Mouse (Mus musculus) CD8-positive naive resting alpha-beta T cell, adult 2 months (primary cell): ENCODE data around the gene Tril.

Source experiments
- DNase-seq, 2 experiments: peaks; one replicate each; pipeline ENCODE4 v3.0.0; 2022; ENCODE audit warnings: low read depth in 2 of 2, low spot score in 2 of 2

Tril gene

DNA sequence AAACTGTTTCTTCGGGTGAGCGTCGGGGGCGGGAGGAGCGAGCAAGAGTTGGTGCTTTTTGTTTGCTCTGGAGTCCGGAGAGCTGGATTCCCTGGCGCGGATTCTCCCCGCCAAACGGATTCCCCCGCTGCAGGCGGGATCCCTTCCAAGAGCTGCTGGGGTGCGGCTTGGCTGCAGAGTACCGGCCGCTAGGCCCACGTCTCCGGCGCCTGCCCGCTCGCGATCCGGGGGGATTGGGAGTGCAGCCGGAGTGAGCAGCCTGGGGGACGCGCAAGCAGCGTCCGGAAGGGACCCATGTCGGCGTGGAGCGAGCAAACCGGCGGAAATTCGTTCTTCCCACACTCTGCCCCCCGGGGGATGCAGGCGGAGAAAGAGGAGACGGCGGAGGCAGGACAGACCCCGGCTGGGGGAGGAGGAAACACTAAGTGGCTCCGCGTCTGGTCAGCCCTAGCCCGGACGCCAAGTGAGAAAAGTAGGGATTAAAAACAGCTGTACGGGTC, at the start of gene Tril:
Gene Tril, minus strand, starts transcription at position 345 of the 500 bp plus-strand sequence.
- DNase-seq, result no peak

DNA sequence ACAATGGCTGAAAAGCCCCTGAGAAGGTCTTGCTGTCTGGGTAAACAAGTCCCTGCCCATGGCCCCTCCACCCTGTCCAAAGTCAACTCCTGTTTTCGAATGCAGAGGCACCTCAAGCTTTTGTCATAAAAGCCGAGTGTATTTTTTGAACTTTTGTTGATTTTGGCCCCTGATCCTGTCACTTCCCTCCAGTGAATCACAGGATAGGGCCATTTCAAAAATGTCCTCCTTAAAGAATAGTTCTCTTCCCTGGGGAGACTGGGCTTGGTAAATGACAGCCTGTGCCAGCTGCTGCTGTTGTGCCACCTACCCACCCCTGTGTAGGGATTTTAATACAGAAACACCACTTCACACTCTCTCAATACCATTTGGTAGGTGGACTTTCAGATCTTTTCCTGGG, 42.4 kb upstream of the Tril start:
- DNase-seq, result no peak

DNA sequence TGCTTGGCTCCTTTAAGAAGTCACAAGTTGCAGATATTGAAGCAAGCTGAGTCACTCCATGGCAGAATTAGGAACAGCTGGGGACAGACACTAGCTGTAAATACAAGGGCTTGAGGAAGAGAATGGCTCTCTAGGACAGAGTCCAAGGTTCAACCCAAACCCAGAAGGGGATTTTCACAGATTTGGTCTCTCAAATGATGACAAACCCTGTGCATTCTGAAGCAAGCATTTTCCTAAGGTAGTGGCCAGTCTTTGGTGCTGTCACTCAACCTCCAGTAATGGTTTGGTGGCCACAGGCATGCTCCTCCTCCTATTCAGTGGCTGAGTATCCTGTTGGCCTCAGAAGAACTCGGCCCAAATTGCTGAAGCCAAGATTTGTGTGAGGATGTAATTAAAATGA, 38.5 kb upstream of the Tril start:
- DNase-seq, result no peak

DNA sequence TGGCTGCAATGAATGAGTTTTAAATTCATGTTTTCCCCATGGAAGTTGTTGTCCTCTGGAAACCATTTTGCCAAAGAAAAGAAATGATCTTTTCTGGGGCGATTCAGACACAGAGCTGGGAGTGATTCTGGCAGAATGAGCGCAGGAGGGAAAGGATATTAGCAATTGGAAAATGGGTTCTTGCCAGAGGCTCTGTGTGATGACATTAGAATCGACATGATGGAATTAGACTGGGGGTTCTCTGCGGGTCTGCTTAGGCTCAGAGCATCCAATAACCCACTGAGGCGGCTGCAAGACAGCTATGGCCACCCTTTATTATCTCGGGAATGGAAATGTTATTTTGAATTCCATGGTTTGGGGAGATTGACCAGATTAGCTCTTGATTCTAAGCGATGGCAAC, 37.2 kb upstream of the Tril start:
- DNase-seq, result no peak

DNA sequence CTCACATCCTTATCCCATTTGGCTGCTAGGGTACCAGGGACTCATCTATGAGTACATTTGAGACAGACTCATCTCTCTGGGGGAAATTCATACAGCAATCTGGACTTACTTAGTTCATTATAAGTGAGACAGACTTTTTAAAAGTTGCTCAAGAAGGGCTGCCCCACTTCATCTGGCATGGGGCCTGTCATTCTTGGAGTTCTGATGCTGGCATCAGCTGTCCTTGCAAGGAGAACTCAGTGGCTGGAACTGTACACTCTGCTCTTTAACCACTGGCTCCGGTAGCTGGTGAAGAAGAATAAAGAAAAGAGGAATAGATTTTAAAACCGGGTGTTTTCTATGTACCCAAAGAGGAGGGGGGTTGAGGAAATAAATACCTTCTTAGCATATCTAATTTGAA, 36.1 kb upstream of the Tril start:
- DNase-seq, result no peak

DNA sequence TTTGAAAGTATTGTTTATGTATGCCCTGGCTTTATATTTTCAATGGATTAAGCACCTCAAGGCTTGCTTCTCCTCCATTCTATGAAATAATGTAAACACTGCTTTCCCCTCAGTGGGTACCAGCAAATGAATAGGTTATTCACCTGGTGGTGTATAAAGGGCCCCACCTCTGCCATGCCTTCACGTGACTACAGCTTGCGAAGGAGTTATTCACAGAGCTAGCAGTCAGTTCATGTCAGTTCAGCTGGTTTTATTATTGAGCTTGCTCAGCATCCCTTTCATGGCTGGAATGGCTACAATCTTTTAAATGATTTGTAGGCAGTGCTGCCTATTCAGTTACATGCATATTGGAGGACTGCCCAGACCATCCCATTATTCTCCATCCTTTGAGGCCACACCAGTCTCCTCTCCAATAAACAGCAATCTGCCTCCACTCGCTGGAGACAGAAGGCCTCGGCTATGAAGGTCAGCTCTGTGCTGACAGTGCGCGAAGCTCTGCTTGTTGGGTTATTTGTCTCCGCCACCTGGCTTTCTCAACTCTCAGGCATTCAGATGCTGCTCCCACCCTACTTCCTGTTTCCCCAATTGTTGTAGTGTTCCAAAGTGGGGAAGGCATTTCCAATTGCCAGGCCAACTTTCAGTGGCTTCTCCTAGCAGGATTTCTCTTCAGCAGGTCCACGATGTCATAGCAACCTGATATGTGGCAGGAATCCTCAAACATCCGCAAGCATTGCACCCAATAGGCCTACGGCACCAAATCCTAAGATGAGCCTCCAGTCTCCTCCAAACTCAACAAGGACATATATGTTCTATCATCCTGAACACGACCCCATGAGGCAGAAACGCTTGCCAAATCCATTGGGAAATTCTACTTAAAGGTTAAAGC, 34.6 kb upstream of the Tril start:
- DNase-seq, result no peak

DNA sequence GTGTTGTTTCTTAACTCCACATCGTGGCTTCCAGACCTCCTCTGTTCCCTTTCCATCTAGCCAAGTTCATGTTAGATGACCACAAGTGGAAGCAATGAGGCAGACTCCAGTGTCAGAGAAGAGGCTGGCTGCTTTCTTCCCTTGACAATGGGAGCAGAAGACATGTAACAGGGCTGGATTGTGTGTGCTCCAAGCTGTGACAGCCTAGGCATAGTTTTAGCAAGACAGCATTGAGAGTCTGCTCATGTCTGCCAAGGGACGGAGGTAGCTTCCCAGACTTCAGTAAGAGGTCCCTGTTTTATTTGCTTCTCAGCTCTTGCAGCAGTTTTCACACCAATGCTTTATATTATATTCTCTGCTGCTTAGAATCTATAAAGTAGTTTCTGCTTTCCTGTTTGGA, 33.6 kb upstream of the Tril start:
- DNase-seq, result no peak

DNA sequence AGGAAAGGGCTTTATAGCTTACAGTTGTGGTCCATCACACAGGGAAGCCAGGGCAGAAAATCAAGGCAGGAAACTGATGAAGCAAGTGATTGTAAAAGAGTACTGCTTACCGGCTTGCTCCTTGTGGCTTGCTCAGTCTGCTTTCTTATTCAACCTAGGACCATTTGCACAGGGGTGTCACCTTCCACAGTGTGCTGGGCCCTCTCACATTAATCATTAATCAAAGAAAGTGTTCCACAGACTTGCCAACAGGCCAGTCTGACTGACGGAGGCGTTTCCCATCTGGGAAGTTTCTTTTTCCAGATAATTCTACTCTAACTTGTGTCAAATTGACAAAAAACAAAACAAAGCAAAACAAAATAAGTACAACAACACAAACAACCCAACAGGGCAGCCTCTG, 32.9 kb upstream of the Tril start:
- no peak for DNase-seq

DNA sequence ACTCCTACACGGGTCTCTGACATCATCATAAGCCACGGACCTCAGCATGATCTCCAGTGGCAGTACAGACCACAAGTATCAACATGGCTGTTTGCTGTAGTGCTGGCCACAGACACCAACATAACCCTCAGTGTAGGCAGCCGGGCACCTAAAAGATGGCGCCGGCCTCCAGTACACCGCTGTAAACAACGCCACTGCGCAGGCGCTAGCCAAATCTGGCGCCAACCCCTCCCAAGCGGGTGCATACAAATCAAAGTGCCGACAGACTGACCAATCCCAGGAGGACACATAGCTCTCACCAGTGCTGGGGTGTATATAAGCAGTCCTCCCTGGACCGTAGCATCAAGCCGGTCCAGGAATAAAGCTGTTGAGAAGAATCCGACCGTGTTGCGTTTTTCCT, 24.0 kb upstream of the Tril start:
- DNase-seq, result no peak

DNA sequence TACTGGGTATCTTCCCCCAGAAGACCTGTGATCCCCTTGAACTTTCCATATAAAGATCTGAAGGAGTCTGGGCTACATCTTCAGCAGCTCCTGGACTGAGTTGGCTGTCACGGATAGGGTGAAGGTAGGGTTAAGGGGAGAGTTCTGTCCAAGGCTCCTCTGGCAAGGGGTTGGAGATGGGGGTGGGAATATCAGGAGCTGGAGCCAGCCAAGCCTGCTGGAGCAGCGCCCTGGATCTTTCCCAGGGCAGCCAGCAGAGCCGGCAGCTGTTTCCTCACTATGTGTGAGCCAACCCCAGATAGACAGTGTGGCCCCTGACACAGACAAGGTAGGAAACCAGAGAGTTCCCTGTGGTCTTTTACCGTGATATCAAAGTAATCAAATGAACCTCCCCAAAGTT, 4.6 kb upstream of the Tril start:
- DNase-seq, result no peak

DNA sequence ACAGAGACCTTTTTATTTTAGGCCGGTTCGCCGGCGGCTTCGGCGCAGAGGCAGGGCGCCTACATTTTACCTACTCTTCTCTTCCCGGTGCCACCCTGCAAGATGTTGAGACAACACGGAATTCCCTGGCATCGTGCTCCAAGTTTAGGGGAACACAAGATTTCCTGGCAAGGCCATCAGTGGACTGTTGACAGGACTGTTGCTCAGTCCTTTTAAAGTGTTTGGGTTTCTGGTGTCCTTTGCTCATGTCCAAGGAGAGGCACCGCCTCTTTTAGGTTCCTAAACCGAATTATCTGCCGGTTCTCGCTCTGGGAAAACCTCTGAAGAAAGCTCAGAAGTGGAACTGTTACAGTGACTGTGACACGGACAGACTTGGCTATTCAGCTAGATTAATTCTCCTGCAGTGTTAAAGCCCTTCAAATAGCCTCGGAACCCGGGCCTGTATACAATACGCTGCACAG, 441 bp upstream of the Tril start:
- no peak for DNase-seq

DNA sequence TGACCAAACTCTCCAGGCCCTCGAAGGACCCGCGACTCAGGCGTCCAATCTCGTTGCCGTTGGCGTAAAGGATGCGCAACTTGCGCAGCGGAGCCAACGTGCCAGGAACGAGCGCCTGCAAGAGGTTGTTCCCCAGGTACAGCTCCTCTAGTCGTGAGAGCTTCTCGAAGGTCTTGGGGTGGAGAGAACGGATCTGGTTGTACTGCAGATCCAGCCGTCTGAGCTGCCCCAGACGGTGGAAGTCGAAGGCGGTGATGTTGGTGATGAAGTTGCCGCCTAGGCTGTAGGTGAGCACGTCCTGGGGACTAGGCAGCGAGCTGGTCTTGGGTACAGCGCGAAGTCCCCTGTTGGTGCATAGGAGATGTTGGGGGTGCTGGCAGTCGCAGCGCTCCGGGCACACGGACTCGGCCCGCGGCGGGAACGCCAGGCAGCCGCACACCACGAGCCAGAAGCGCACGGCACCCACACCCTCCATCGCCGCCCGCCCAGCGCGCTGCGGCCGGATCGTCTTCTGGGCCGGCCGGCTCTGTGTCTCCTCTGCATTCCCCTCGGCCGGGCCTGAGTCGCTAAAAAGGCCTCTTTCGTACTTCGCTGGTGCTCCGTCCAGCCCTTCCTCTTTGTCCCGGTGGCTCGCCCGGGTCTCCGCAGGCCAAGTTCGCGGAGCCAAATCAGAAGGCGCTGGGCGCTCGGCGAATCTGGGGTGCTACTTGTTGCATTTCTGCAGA, 707 bp downstream of the Tril start:
- DNase-seq, result no peak

DNA sequence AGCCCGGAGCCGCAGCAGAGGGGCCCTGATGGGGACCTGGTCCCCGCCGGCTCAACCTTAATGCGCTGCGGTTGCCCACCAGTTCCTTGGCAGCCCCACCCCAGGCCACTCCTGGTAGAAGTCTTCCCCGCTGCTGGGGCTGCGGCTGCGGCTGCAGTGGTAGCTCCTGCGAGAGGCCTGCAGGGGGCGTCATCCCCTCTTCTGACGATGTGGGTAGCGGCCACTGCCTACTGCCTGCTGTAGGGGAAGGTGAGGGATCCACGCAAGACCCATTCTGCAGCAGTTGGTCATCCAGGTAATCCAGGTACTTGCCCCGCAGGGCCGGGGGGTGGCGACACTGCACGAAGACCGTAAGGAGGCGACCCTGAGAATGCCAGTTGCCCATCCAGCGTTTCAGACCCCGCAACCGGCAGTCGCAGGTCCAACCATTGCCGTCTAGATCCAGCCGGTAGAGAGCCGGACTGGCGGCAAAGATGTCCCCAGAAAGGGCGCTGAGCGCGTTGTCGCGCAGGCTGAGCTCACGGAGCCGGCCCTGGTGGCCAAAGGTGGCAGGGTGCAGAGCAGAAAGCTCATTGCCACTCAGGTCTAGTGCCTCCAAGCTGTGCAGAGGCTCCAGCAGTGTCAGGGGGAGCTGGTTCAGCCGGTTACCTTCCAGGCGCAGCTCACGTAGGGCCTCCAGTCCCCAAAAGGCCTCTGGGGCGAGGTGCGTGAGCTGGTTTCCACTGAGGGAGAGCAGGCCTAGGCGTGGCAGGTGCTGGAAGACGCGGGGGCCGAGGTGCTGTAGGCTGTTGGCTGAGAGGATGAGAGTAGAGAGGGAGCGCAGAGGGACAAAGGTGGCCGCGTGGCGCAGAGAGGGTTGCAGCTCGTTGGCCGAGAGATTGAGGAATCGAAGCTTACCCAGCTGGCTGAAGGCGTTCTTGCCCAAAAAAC, 1.6 kb downstream of the Tril start:
- DNase-seq, result no peak

DNA sequence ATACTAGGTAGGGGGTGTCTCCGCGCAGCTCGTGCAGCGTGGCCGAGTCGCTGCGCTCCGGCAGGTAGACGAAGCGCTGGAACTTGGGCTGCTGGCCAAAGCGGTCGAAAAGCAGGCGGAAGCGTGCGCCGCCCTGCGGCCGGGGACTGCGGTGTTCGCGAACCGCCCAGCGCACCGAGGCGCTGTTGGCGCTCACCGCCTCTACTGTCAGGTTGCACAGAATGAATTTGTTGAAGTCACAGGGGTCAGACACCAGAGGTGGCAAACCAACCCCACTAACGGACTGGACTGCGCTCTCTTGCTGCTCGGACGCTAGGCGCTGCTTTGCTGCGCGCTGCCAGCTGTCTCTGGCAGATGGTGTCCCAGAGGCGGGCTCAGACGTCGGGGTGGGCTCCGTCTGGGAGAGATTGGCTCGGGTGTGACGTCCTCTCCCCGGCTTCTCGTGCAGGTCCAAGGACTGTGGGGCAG, 2.3 kb downstream of the Tril start:
- no peak for DNase-seq

DNA sequence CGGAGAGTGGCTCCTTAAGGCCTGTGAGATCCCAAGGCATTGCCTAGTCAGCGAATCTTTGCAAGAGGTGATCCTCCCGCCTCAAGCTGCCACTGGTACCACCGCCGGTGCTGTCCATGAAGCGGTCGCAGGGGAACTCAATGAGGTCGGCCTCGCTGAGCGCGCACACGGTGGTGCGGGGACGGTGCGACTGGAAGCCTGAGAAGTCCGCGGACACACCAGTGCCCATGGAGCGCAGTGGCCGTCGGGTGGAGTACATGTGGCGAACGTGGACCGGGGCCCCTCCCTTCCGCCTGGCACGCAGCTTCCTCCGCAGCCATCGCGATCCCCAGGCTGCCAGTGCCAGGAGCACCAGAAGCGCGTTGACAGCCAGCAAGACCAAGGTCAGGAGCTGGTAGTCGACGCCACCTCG, 2.9 kb downstream of the Tril start:
- no peak for DNase-seq

DNA sequence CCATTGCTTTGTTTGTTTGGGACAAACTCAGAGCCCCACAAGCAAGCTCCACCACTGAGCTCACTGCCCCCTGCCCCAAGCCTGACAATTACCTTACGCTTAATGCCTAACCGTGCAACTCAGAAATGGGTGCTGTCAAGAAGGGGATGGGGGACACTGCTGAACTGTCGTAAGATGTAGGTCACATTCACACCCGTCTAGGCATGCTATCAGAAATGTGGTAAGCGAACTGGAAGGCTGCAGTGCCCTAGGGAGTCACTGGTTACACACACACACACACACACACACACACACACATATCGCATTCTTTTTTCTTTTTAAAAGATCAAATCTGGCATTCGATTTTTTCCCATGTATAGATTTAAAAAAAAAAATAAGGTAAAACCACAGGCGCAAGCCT, 4.0 kb downstream of the Tril start:
- DNase-seq, result no peak

DNA sequence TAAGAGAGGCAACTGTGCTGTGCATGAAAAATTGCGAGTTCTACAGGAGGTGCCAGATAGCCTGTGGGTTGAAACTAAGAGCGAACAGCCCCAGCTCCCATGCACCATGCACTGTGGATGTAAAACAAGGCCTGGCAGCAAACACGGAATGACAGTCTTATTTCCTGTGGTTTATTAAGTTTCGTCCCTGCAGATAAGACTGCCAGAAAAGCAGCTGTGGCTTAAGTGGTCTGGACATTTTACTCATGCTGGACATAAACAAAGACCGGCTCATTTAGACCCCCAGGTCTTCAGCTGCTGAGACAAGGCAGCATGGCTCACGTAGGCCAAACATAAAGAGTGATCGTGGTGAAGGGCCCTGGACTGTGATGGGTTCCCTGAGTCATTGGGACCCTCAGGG, 4.9 kb downstream of the Tril start:
- no peak for DNase-seq

DNA sequence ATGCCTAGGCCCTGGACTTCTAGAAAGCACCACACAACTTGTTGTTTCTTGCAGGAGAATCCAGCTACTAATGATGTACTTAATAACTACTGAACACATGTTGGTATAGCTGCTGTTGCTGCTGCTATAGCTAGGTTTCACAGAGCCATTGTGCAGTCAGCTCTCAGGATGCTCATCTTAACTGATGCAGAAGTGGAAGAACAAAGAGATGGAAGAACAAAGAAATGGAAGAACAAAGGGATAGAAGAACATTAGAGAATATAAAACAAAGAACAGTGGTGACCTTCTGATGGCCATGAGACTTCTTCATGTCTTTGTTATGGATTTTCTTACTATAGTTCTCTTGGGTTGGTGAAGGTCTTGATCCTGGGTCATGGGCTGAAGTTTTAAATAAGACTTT, 6.4 kb downstream of the Tril start:
- no peak for DNase-seq

DNA sequence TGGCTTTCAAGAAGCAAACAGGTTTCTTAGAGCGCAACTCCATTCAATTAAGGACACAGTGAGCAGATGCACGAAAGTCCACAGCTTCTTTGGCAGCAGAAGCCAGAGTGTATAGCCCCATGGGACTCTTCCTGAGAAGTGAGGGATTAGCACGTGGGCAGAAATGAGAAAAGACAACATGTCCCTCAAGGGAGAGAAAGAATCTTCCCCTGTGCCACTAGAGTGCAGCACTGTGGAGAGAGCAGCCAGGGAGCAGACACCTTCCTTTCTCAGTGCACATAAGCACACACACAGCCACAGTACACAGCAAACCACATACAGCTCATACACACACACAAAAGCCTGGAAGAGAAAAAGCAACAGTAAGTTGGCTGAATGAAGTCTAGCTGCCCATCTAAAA, 8.4 kb downstream of the Tril start:
- DNase-seq, result no peak

DNA sequence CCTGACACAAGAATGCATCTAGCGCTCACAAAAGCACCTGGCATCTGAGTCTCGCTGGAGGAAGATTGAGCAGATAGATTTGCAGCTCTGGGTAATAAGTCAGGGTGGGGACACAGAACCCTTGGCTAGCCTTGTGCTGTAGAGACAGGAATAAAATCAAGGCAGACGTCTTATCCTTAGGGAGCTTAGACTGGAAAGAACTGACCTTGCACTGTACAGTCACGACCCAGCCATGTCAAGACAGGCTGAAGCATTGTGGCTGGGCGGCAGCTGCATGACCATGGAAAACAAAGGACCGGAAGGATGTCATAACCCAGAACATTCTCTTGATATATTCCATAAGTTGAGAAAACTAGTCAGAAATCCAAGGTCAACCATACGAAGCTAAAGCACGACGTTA, 11.8 kb downstream of the Tril start:
- no peak for DNase-seq

DNA sequence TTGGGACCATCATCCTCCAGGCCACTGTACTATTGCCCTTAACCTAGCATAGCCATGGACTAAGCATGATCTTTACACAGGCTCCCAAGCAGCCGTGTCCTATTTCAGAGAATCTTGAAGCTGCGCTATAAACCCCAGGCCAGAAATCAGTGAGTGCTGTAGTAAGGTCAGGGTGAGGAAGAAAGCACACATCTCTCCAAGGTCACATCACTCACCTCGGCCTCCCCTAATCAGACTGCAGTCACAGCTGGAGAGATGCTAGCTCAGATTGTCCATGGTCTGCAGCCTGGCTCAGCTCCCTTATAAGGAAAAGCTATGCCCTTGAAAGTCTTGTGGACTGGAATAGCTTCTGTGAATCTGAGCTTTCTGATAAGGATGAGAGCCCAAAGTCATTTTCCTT, 13.4 kb downstream of the Tril start:
- DNase-seq, result no peak
